Mouse (Mus musculus): ENCODE measurements around the gene Slc6a13. TPM values are rescaled to one million over a fixed set of nuclear protein-coding genes. Genes with fewer than 3 reads are reported as not detected.

The Slc6a13 gene
- polyA plus RNA-seq, 1 experiment from 2014 or later: 11.5 TPM

DNA sequence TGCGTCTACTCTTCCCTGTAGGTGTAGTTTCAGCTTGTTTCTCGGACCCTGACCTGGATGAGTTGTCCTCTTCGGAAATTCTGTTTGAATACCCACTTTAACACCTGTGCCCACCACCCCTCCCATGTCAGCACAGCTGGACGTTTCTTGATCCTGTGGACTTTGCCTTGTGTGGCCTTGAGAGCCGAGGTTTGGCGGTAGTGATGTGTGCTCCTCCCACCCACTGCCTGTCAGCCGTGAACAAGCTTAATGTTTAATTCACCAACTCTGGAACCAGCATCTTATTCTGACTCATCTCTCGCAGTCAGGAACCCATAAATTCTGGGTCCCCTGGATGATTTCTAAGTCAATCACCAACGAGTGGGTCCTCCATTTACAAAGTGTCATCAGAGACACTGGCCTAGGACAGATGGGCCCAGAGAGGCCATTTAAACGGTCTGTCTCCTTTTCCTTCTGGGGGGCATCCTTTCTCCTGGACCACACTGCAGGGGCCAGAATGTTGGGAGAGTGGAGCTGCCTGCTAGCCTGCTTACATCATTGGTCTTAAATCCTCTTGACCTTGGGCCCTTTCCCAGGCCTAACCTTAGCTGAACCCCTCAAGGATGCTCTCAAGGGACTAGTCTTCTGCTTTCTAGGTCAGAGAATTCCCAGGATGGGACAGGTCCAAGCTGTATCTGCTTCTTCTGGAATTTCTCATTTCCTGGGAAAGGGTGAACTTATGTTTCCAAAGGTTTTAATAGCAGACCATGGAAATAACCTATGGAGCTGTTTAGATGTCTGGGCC lies 71.4 kb downstream of the Slc6a13 start:
- Histone ChIP-seq H3K27me3 (replicated peaks; ENCODE audit: control insufficient read depth, insufficient read depth, low read length) (no peaks in the 10 kb centered on the region), H3K9me3 (ENCODE audit: control insufficient read depth, low read length) (no peaks in the 10 kb centered on the region), H3K4me2 (ENCODE audit: low read depth, low read length) (no peak overlapping the region), H3K9ac (ENCODE audit: low read depth, low read length) (no peak overlapping the region), H3K27ac (replicated peaks; ENCODE audit: low read depth, low read length) (no peak overlapping the region), H3K4me3 (ENCODE audit: low read depth, low read length) (no peak overlapping the region), H3K4me1 (ENCODE audit: control insufficient read depth, insufficient read depth, low read length) (no peaks in the 10 kb centered on the region), H3K36me3 (ENCODE audit: control insufficient read depth, insufficient read depth, low read length) (no peaks in the 10 kb centered on the region)
- ATAC-seq (ENCODE audit: low read depth) (no peak), DNase-seq (ENCODE audit: low spot score) (no peak)
- 74% methylated on average over 10 of the region's 10 CpGs for WGBS

DNA sequence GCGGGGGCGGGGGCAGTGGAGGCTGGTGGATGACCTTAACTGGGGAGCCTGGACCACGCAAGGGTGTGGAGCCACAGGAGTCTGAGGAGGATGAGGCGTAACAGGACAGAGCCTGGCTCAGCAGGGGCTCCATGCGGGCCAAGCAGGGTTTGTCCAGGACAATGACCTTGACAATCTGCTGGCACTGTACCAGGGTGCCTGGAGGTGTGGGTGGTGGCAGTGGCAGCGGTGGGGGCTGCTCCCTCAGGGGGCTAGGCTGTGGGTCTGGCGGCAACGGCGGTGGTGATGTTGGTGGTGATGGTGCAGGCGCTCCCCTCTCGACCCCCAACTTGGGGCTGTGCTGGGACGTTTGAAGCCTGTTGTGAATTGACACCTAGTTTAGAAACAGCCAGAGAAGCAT lies 76.1 kb downstream of the Slc6a13 start:
- Histone ChIP-seq H3K4me1 (ENCODE audit: control insufficient read depth, insufficient read depth, low read length) (0 out of 2 replicates have a peak, but pooled peaks cover 3% of the 10 kb centered on the region), H3K9me3 (ENCODE audit: control insufficient read depth, low read length) (no peaks in the 10 kb centered on the region), H3K36me3 (ENCODE audit: control insufficient read depth, insufficient read depth, low read length) (no peaks in the 10 kb centered on the region), H3K27ac (replicated peaks; ENCODE audit: low read depth, low read length) (no peak overlapping the region), H3K4me2 (ENCODE audit: low read depth, low read length) (no peak overlapping the region), H3K4me3 (ENCODE audit: low read depth, low read length) (no peak overlapping the region), H3K9ac (ENCODE audit: low read depth, low read length) (no peak overlapping the region), H3K27me3 (replicated peaks; ENCODE audit: control insufficient read depth, insufficient read depth, low read length) (no peaks in the 10 kb centered on the region)
- WGBS: 74% methylated on average over 12 of the region's 12 CpGs
- DNase-seq (ENCODE audit: low spot score) (no peak), ATAC-seq (ENCODE audit: low read depth) (no peak)

- Histone ChIP-seq H3K36me3 (ENCODE audit: control insufficient read depth, insufficient read depth, low read length) (no peaks in the 10 kb centered on the region), H3K4me3 (ENCODE audit: low read depth, low read length) (no peak overlapping the region), H3K9me3 (ENCODE audit: control insufficient read depth, low read length) (no peaks in the 10 kb centered on the region), H3K4me1 (ENCODE audit: control insufficient read depth, insufficient read depth, low read length) (peaks cover 3% of the 10 kb centered on the region; the same call in 1 of the 2 replicates), H3K27ac (replicated peaks; ENCODE audit: low read depth, low read length) (no peak overlapping the region), H3K27me3 (replicated peaks; ENCODE audit: control insufficient read depth, insufficient read depth, low read length) (no peaks in the 10 kb centered on the region), H3K9ac (ENCODE audit: low read depth, low read length) (no peak overlapping the region), H3K4me2 (ENCODE audit: low read depth, low read length) (no peak overlapping the region)
- no peak for DNase-seq (ENCODE audit: low spot score)
- no peak for ATAC-seq (ENCODE audit: low read depth)
- 65% methylated on average over 4 of the region's 4 CpGs for WGBS
Measured at GRCm38 (mm10) chr6:121378256-121378655, 78.2 kb downstream of the Slc6a13 start.

- Histone ChIP-seq H3K4me2 (ENCODE audit: low read depth, low read length) (no peak overlapping the region), H3K4me3 (ENCODE audit: low read depth, low read length) (no peak overlapping the region), H3K36me3 (ENCODE audit: control insufficient read depth, insufficient read depth, low read length) (no peaks in the 10 kb centered on the region), H3K9ac (ENCODE audit: low read depth, low read length) (no peak overlapping the region), H3K4me1 (ENCODE audit: control insufficient read depth, insufficient read depth, low read length) (peaks cover 3% of the 10 kb centered on the region; the same call in 1 of the 2 replicates), H3K27me3 (replicated peaks; ENCODE audit: control insufficient read depth, insufficient read depth, low read length) (0 out of 2 replicates have a peak, but pooled peaks cover 3% of the 10 kb centered on the region), H3K27ac (replicated peaks; ENCODE audit: low read depth, low read length) (no peak overlapping the region), H3K9me3 (ENCODE audit: control insufficient read depth, low read length) (no peaks in the 10 kb centered on the region)
- ATAC-seq (ENCODE audit: low read depth) (no peak), DNase-seq (ENCODE audit: low spot score) (no peak)
- WGBS: 80% methylated on average over 8 of the region's 8 CpGs
Measured at GRCm38 (mm10) chr6:121380576-121380975, 80.5 kb downstream of the Slc6a13 start.

GRCm38 (mm10) chr6:121382071-121382470 lies 82.0 kb downstream of the Slc6a13 start:
- WGBS: 55% methylated on average over 10 of the region's 10 CpGs
- no peak overlapping the region for H3K9ac ChIP-seq (ENCODE audit: low read depth, low read length)

GRCm38 (mm10) chr6:121385397-121385796 lies 85.4 kb downstream of the Slc6a13 start:
- Histone ChIP-seq H3K27me3 (replicated peaks; ENCODE audit: control insufficient read depth, insufficient read depth, low read length) (0 out of 2 replicates have a peak, but pooled peaks cover 6% of the 10 kb centered on the region), H3K4me1 (ENCODE audit: control insufficient read depth, insufficient read depth, low read length) (no peaks in the 10 kb centered on the region; the same call in 1 of the 2 replicates), H3K9me3 (ENCODE audit: control insufficient read depth, low read length) (no peaks in the 10 kb centered on the region), H3K4me3 (ENCODE audit: low read depth, low read length) (no peak overlapping the region), H3K9ac (ENCODE audit: low read depth, low read length) (no peak overlapping the region), H3K36me3 (ENCODE audit: control insufficient read depth, insufficient read depth, low read length) (no peaks in the 10 kb centered on the region), H3K27ac (replicated peaks; ENCODE audit: low read depth, low read length) (no peak overlapping the region), H3K4me2 (ENCODE audit: low read depth, low read length) (no peak overlapping the region)
- DNase-seq (ENCODE audit: low spot score) (no peak), ATAC-seq (ENCODE audit: low read depth) (no peak)
- 93% methylated on average over 3 of the region's 3 CpGs for WGBS

More at GRCm38 (mm10) chr6:121382071-121382470, 82.0 kb downstream of the Slc6a13 start:
- DNase-seq (ENCODE audit: low spot score) (peak; percentile 26), ATAC-seq (ENCODE audit: low read depth) (peak; percentile 32; the same call in 1 of the 2 replicates)
- peaks cover 3% of the 10 kb centered on the region; the same call in 1 of the 2 replicates for H3K4me1 ChIP-seq (ENCODE audit: control insufficient read depth, insufficient read depth, low read length)
- H3K27ac ChIP-seq (replicated peaks; ENCODE audit: low read depth, low read length): no peak overlapping the region
- 0 out of 2 replicates have a peak, but pooled peaks cover 6% of the 10 kb centered on the region for H3K27me3 ChIP-seq (replicated peaks; ENCODE audit: control insufficient read depth, insufficient read depth, low read length)
- H3K9me3 ChIP-seq (ENCODE audit: control insufficient read depth, low read length): no peaks in the 10 kb centered on the region
- H3K4me2 ChIP-seq (ENCODE audit: low read depth, low read length): no peak overlapping the region
- no peak overlapping the region for H3K4me3 ChIP-seq (ENCODE audit: low read depth, low read length)
- no peaks in the 10 kb centered on the region for H3K36me3 ChIP-seq (ENCODE audit: control insufficient read depth, insufficient read depth, low read length)

Small RNA genes lying within 50 kb of the gene (microRNA-seq; reads per million reads assigned to microRNA genes)
- not detected for gene Gm24855 (ENCODE audit: borderline number of aligned reads)

Other genes starting within 250 kb of the Slc6a13 start
- gene Mical3, start 169.2 kb upstream of the Slc6a13 start, polyA plus RNA-seq (2014; fragmentation: Nextera tagmentation; extraction: Ambion mirVana): 17.0 and 19.2 TPM in 2 replicates
- 7.6 and 8.9 TPM in 2 replicates for gene Pex26, start 116.6 kb upstream of the Slc6a13 start, polyA plus RNA-seq (2014; fragmentation: Nextera tagmentation; extraction: Ambion mirVana)
- 1.9 and 2.3 TPM in 2 replicates for gene Tuba8, start 89.5 kb upstream of the Slc6a13 start, polyA plus RNA-seq (2014; fragmentation: Nextera tagmentation; extraction: Ambion mirVana)
- gene Usp18, start 54.3 kb upstream of the Slc6a13 start, polyA plus RNA-seq (2014; fragmentation: Nextera tagmentation; extraction: Ambion mirVana): 2.2 and 2.7 TPM in 2 replicates
- 0.78 and 1.4 TPM in 2 replicates for gene Slc6a12, start 42.8 kb downstream of the Slc6a13 start, polyA plus RNA-seq (2014; fragmentation: Nextera tagmentation; extraction: Ambion mirVana)
- gene Iqsec3, start 173.5 kb downstream of the Slc6a13 start, polyA plus RNA-seq (2014; fragmentation: Nextera tagmentation; extraction: Ambion mirVana): 0.39 and 0.51 TPM in 2 replicates